In the genomic region with DNA sequence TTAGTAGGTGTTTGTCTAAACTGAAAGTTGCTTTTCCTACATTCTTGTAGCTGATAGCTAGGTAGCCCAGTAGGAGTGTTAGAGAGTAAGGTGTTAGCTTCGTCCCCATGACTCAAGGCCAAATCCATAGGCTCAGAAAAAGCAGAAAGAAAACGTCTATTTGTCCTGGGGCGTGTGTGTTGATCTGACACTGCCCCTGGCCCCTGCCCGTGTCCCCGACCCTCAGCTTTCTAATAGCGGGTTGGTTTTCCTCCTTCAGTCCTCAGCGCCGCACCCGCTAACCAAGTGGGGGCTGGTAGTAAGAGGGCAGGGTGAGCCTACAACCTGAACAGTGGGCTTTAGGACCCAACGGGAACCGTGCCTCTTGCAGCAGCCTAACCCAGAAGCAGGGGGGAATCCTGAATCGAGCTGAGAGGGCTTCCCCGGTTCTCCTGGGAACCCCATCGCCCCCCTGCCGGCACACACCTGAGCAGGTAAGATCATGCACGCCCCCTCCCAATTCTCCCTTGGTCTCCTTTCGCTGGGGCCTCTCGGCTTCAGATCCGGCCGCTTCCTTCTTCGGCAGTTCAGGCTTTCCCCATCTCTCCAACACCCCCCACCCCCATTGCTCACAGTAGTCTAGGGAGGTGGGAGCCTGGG, we compare ENCODE assay signal across 8 mouse cellular contexts. TPM values are rescaled to one million over a fixed set of nuclear protein-coding genes. Genes with fewer than 3 reads are reported as not detected.
DNase-seq lines count a peak whose midpoint lies in the region; ATAC-seq and TF ChIP-seq lines count a peak whose summit lies in the region.

TSS of gene Rara (plus strand) at position 381 of the 639 bp plus-strand sequence.

- H3K4me2 ChIP-seq in CH12.LX (ENCODE audit: insufficient read depth, low read depth, poor library complexity, severe bottlenecking) (no peak within 1 kb of the TSS), myocyte (ENCODE audit: low read depth) (no peak within 1 kb of the TSS)
- H3K4me2 ChIP-seq in heart, postnatal 0 days (ENCODE audit: low read depth, low read length), result peak within 1 kb of the TSS; percentile 81

- TF ChIP-seq CTCF in CH12.LX (conservative IDR thresholded peaks at IDR 0.05 in 1 of 2, IDR thresholded peaks at IDR 0.05 in 1 of 2; ENCODE audit: low read depth in 2 of 2, low read length in 2 of 2), result no peak
- TF ChIP-seq CTCF in heart, postnatal 0 days (IDR thresholded peaks at IDR 0.05; ENCODE audit: low read depth), result no peak

- H3K9ac ChIP-seq in CH12.LX (ENCODE audit: insufficient read depth, low read depth), result no peak within 1 kb of the TSS
- H3K9ac ChIP-seq in heart, postnatal 0 days (replicated peaks; ENCODE audit: low read depth, low read length), result peak within 1 kb of the TSS; percentile 80

- TF ChIP-seq POLR2A in CH12.LX (IDR thresholded peaks at IDR 0.05; ENCODE audit: low read depth, low read length) (no peak), myocyte (IDR thresholded peaks at IDR 0.05; ENCODE audit: insufficient read length, low read depth) (no peak)

- H3K4me3 ChIP-seq in CH12.LX (replicated peaks in 1 of 3; ENCODE audit: low read depth in 2 of 3, low read length in 2 of 3, poor library complexity in 1 of 3), result no peak within 1 kb of the TSS
- H3K4me3 ChIP-seq in heart, postnatal 0 days (ENCODE audit: low read depth, low read length), result peak within 1 kb of the TSS; percentile 74
- H3K4me3 ChIP-seq in myocyte, result no peak within 1 kb of the TSS

- H3K27ac ChIP-seq in CH12.LX (ENCODE audit: insufficient read depth, low read depth), result no peak within 1 kb of the TSS
- H3K27ac ChIP-seq in heart, postnatal 0 days (ENCODE audit: low read depth), result peak within 1 kb of the TSS; percentile 95

- intact Hi-C loops in left cerebral cortex, postnatal 14 days (cut with DNase I), result no loop called here

- no peak for TF ChIP-seq RAD21 in CH12.LX (IDR thresholded peaks at IDR 0.05; ENCODE audit: low read depth, low read length)

- no peak for ATAC-seq in heart, postnatal 0 days (ENCODE audit: insufficient read depth, low read depth)

- H3K27me3 ChIP-seq in CH12.LX (replicated peaks), result no peaks in the 10 kb centered on the region
- no peaks in the 10 kb centered on the region for H3K27me3 ChIP-seq in heart, postnatal 0 days (ENCODE audit: control insufficient read depth, insufficient read depth, low read length)
- no peaks in the 10 kb centered on the region for H3K27me3 ChIP-seq in myocyte (ENCODE audit: control insufficient read depth, insufficient read depth, insufficient read length)

- peak; percentile 74 for DNase-seq in embryo, embryonic 10 days (ENCODE audit: low spot score)
- DNase-seq in embryo, embryonic 9.5 days (ENCODE audit: extremely low spot score), result no peak
- no peak for DNase-seq in CH12.LX (ENCODE audit: extremely low read depth)
- DNase-seq in cerebellum, postnatal 36 days, result peak; percentile 71 to 73
- DNase-seq in heart, postnatal 0 days (ENCODE audit: low spot score), result peak; percentile 32
- no peak for DNase-seq in left cerebral cortex, postnatal 14 days (ENCODE audit: low spot score in 2 of 2)
- no peak for DNase-seq in right cerebral cortex, postnatal 25 days

- 11% methylated on average over 21 of the region's 21 CpGs for WGBS in heart, postnatal 0 days

- TF ChIP-seq EP300 in CH12.LX (IDR thresholded peaks at IDR 0.05; ENCODE audit: low read length), result no peak
- TF ChIP-seq EP300 in heart, postnatal 0 days (IDR thresholded peaks at IDR 0.05; ENCODE audit: low read depth), result no peak

- H3K4me1 ChIP-seq in CH12.LX (ENCODE audit: control insufficient read depth in 1 of 2, insufficient read depth in 2 of 2), result peaks cover 50 to 93% of the 10 kb centered on the region in 2 experiments
- peaks cover 78% of the 10 kb centered on the region for H3K4me1 ChIP-seq in heart, postnatal 0 days (ENCODE audit: control insufficient read depth, insufficient read depth)

- in situ Hi-C loops in CH12.LX (cut with MboI; ENCODE audit: low pct_ligation_motif_present, low pct_unique_long_range_greater_than_20kb, low sequenced_read_pairs), result no loop called here

- H3K36me3 ChIP-seq in CH12.LX (replicated peaks in 1 of 2; ENCODE audit: control insufficient read depth in 1 of 2, insufficient read depth in 1 of 2, low read length in 1 of 2) (peaks cover 6 to 27% of the 10 kb centered on the region in 2 experiments), myocyte (ENCODE audit: control insufficient read depth, insufficient read depth) (no peaks in the 10 kb centered on the region)
- H3K36me3 ChIP-seq in heart, postnatal 0 days (replicated peaks; ENCODE audit: control insufficient read depth, insufficient read depth, low read length), result no peaks in the 10 kb centered on the region

- dilution Hi-C loops in CH12.LX (cut with MboI; ENCODE audit: extremely low pct_ligation_motif_present, extremely low pct_unique_long_range_greater_than_20kb, low sequenced_read_pairs), result no loop called here

- H3ac ChIP-seq in myocyte (ENCODE audit: control insufficient read depth, insufficient read length), result no peak within 1 kb of the TSS

- no peaks in the 10 kb centered on the region for H3K9me3 ChIP-seq in CH12.LX (replicated peaks; ENCODE audit: low read length)
- H3K9me3 ChIP-seq in heart, postnatal 0 days (replicated peaks; ENCODE audit: control insufficient read depth, low read length), result no peaks in the 10 kb centered on the region

- no peaks in the 10 kb centered on the region for H3K79me2 ChIP-seq in CH12.LX (replicated peaks; ENCODE audit: control insufficient read depth, extremely low read depth, insufficient read depth, poor library complexity, severe bottlenecking)
- H3K79me2 ChIP-seq in myocyte (ENCODE audit: control insufficient read depth, insufficient read depth), result no peaks in the 10 kb centered on the region

TF ChIP-seq in CH12.LX, 34 proteins besides CTCF, POLR2A, EP300 and RAD21:
- no peak for TF ChIP-seq NRF1 (IDR thresholded peaks at IDR 0.05; ENCODE audit: low read depth, low read length)
- no peak for TF ChIP-seq USF1 (IDR thresholded peaks at IDR 0.05; ENCODE audit: low read depth, low read length)
- no peak for TF ChIP-seq MAFK (IDR thresholded peaks at IDR 0.05; ENCODE audit: insufficient replicate concordance, low read length)
- TF ChIP-seq KAT2A (IDR thresholded peaks at IDR 0.05; ENCODE audit: insufficient replicate concordance, low read length), result no peak
- no peak for TF ChIP-seq JUN (IDR thresholded peaks at IDR 0.05; ENCODE audit: insufficient read depth, low read depth, low read length)
- TF ChIP-seq USF2 (conservative IDR thresholded peaks at IDR 0.05; ENCODE audit: low read depth, low read length), result no peak
- no peak for TF ChIP-seq HCFC1 (IDR thresholded peaks at IDR 0.05; ENCODE audit: low read depth, low read length)
- peak; percentile 25; the same call in 1 of the 2 replicates for TF ChIP-seq CHD2 (IDR thresholded peaks at IDR 0.05; ENCODE audit: low read length)
TF ChIP-seq in CH12.LX: peak in this region for 1.

TF ChIP-seq in myocyte, 11 proteins besides CTCF, POLR2A, EP300 and RAD21:
- TF ChIP-seq POLR2AphosphoS2 (IDR thresholded peaks at IDR 0.05; ENCODE audit: insufficient read length, low read depth) (no peak), CEBPB (IDR thresholded peaks at IDR 0.05; ENCODE audit: insufficient read depth, poor library complexity, severe bottlenecking) (no peak), TCF12 (IDR thresholded peaks at IDR 0.05; ENCODE audit: insufficient read depth, poor library complexity, severe bottlenecking) (no peak)
TF ChIP-seq in myocyte: peak in this region for 0.

RNA-seq across cellular contexts. Expression of gene Rara, which starts in this region (rescaled TPM):
- total RNA-seq in CH12.LX (2012; rRNA removed) (11.1 and 12.1 TPM in 2 replicates), CH12.LX (2014; rRNA removed) (2.7 and 4.5 TPM in 2 replicates)
- polyA plus RNA-seq in CH12.LX (2012; ENCODE audit: insufficient read length, low read depth) (12.4 and 13.7 TPM in 2 replicates), myocyte (2012; fragmentation: generic; extraction: Trizol) (27.3 TPM)
- total RNA-seq in heart, postnatal 0 days (2014; rRNA removed; ENCODE audit: low replicate concordance), result 24.0 and 36.2 TPM in 2 replicates
- polyA plus RNA-seq in heart, postnatal 0 days (2015; fragmentation: Nextera tagmentation; extraction: Ambion mirVana), result 14.7 and 15.8 TPM in 2 replicates
- 10 to 100 TPM; 14.6 to 15.1 TPM for total RNA-seq in left cerebral cortex, postnatal 14 days (2021)

Comparison
In these comparisons a context has a peak if more than half of its experiments do, and no peak if none do; other contexts are left out.
1. DNase-seq: peak in embryo, embryonic 10 days (single experiment), cerebellum, postnatal 36 days (2 of 2) and heart, postnatal 0 days (single experiment); none in embryo, embryonic 9.5 days (single experiment), CH12.LX (single experiment), left cerebral cortex, postnatal 14 days (0 of 2) and right cerebral cortex, postnatal 25 days (single experiment).